Mouse (Mus musculus): ENCODE data around the gene Prm3. TPM values are rescaled to one million over a fixed set of nuclear protein-coding genes. Genes with fewer than 3 reads are reported as not detected.
A peak's percentile ranks its signal among the peaks of the same experiment; 100 is the strongest.

The Prm3 gene
- polyA plus RNA-seq, 1 experiment from 2014 or later, result not detected

DNA sequence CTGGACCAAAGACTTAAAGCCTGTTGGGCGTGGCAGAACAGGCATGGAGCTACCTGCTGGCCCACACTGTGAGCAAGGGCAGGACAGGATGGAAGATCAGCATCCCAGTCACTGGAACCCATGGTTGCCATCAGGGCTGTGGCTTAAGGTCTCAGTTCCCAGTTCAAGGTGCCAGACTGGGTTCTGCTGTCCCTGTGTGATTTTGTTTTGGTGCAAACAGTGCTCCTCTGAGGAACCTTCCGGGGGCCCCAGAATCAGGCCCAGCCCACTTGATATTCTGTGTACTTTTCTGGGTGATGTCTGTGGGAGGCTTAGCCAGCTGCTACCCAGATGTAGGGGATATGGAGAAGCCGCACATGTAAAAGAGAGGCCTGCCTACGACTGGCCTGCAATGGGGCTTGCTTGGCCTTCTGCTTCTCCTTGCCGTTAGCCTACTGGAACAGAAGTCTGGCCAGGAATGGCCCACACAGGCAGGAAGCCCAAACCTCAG is 10.0 kb downstream of the Prm3 start:
- 65% methylated on average over 5 of the region's 5 CpGs for WGBS
- H3K36me3 ChIP-seq (ENCODE audit: control insufficient read depth, insufficient read depth, low read length), result 0 out of 2 replicates have a peak, but pooled peaks cover 2% of the 10 kb centered on the region
- peaks cover 14% of the 10 kb centered on the region for H3K4me1 ChIP-seq (ENCODE audit: control insufficient read depth, insufficient read depth, low read length)
- H3K4me2 ChIP-seq (ENCODE audit: low read depth, low read length), result no peak overlapping the region
- no peak overlapping the region for H3K4me3 ChIP-seq (ENCODE audit: low read length)
- no peak for ATAC-seq
- H3K9ac ChIP-seq (ENCODE audit: low read depth, low read length), result no peak overlapping the region
- H3K9me3 ChIP-seq (ENCODE audit: control insufficient read depth, low read length), result no peaks in the 10 kb centered on the region
- no peaks in the 10 kb centered on the region for H3K27me3 ChIP-seq (replicated peaks; ENCODE audit: control insufficient read depth, insufficient read depth, low read length)
- no peak overlapping the region for H3K27ac ChIP-seq (ENCODE audit: low read length)

DNA sequence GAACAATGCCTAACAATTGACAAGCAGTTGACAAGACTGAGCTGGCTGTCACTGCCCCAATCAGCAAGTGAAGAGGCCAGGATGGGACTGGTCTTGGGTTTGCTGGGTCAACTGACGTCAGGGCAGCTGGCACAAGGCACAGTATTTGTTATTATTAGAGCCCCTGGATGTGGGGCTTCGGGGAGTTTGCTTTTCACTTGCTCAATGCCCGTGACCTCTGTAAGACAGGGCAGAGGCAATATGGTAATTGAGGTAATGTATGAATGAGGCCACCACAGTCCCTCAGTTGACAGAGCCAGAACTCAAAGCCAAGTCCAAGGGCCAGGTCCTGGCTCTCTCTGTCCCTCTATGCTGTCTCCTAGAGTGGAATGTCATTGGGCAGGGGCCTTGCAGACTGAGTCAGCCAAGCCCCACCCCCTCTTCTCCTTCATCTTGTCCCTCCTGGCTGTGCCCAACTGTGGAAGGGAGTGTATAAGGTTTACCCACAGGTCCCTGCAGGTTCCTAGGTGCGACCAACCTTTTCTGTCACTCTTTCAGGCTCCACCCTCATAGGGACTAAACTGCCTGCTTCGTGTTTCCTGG is 13.0 kb downstream of the Prm3 start:
- WGBS, result 71% methylated on average over 5 of the region's 5 CpGs
- peaks cover 5% of the 10 kb centered on the region for H3K4me1 ChIP-seq (ENCODE audit: control insufficient read depth, insufficient read depth, low read length)
- no peak overlapping the region for H3K4me2 ChIP-seq (ENCODE audit: low read depth, low read length)
- no peaks in the 10 kb centered on the region for H3K27me3 ChIP-seq (replicated peaks; ENCODE audit: control insufficient read depth, insufficient read depth, low read length)
- H3K27ac ChIP-seq (ENCODE audit: low read length), result no peak overlapping the region
- ATAC-seq, result no peak
- no peak overlapping the region for H3K9ac ChIP-seq (ENCODE audit: low read depth, low read length)
- no peaks in the 10 kb centered on the region for H3K9me3 ChIP-seq (ENCODE audit: control insufficient read depth, low read length)
- 0 out of 2 replicates have a peak, but pooled peaks cover 2% of the 10 kb centered on the region for H3K36me3 ChIP-seq (ENCODE audit: control insufficient read depth, insufficient read depth, low read length)
- no peak overlapping the region for H3K4me3 ChIP-seq (ENCODE audit: low read length)

GRCm38 (mm10) chr16:10776322-10776721 is 14.4 kb downstream of the Prm3 start:
- Histone ChIP-seq H3K4me3 (ENCODE audit: low read length) (no peak overlapping the region), H3K4me1 (ENCODE audit: control insufficient read depth, insufficient read depth, low read length) (no peaks in the 10 kb centered on the region), H3K4me2 (ENCODE audit: low read depth, low read length) (no peak overlapping the region), H3K36me3 (ENCODE audit: control insufficient read depth, insufficient read depth, low read length) (no peaks in the 10 kb centered on the region), H3K27me3 (replicated peaks; ENCODE audit: control insufficient read depth, insufficient read depth, low read length) (no peaks in the 10 kb centered on the region), H3K27ac (ENCODE audit: low read length) (no peak overlapping the region), H3K9me3 (ENCODE audit: control insufficient read depth, low read length) (no peaks in the 10 kb centered on the region), H3K9ac (ENCODE audit: low read depth, low read length) (no peak overlapping the region)
- ATAC-seq, result no peak
- WGBS, result 55% methylated on average over 7 of the region's 7 CpGs

DNA sequence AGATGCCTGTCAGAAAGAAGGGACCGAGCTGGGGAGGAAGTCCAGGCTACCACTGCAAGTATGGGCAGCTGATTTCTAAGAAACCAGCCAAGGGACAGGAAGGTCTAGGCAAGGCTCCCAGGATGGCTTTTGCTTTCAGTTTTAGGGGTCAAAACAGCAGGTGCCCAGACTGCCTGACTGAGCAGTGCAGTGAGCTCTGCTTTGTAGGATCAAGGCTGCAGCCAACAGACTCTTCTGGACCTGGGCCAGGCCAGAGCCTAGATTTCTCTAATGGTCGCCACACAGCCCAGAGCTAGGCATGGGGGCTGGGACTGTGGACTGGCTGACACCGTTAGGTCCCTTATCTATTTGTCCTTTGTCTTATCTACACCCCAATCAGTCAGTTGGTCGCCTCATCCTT is 16.0 kb downstream of the Prm3 start:
- no peak overlapping the region for H3K4me2 ChIP-seq (ENCODE audit: low read depth, low read length)
- H3K27me3 ChIP-seq (replicated peaks; ENCODE audit: control insufficient read depth, insufficient read depth, low read length), result no peaks in the 10 kb centered on the region
- H3K4me3 ChIP-seq (ENCODE audit: low read length), result no peak overlapping the region
- H3K4me1 ChIP-seq (ENCODE audit: control insufficient read depth, insufficient read depth, low read length), result peaks cover 2% of the 10 kb centered on the region; the same call in 1 of the 2 replicates
- no peak overlapping the region for H3K27ac ChIP-seq (ENCODE audit: low read length)
- H3K9me3 ChIP-seq (ENCODE audit: control insufficient read depth, low read length), result no peaks in the 10 kb centered on the region
- 57% methylated on average over 4 of the region's 4 CpGs for WGBS
- no peaks in the 10 kb centered on the region for H3K36me3 ChIP-seq (ENCODE audit: control insufficient read depth, insufficient read depth, low read length)
- no peak for ATAC-seq
- no peak overlapping the region for H3K9ac ChIP-seq (ENCODE audit: low read depth, low read length)

GRCm38 (mm10) chr16:10773543-10773942 is 17.2 kb downstream of the Prm3 start:
- peaks cover 5% of the 10 kb centered on the region; the same call in 1 of the 2 replicates for H3K4me1 ChIP-seq (ENCODE audit: control insufficient read depth, insufficient read depth, low read length)
- no peak for ATAC-seq
- WGBS, result 82% methylated on average over 8 of the region's 8 CpGs
- H3K4me3 ChIP-seq (ENCODE audit: low read length), result no peak overlapping the region
- no peak overlapping the region for H3K4me2 ChIP-seq (ENCODE audit: low read depth, low read length)
- no peak overlapping the region for H3K9ac ChIP-seq (ENCODE audit: low read depth, low read length)
- H3K27ac ChIP-seq (ENCODE audit: low read length), result no peak overlapping the region
- no peaks in the 10 kb centered on the region for H3K9me3 ChIP-seq (ENCODE audit: control insufficient read depth, low read length)
- H3K27me3 ChIP-seq (replicated peaks; ENCODE audit: control insufficient read depth, insufficient read depth, low read length), result no peaks in the 10 kb centered on the region
- H3K36me3 ChIP-seq (ENCODE audit: control insufficient read depth, insufficient read depth, low read length), result no peaks in the 10 kb centered on the region

DNA sequence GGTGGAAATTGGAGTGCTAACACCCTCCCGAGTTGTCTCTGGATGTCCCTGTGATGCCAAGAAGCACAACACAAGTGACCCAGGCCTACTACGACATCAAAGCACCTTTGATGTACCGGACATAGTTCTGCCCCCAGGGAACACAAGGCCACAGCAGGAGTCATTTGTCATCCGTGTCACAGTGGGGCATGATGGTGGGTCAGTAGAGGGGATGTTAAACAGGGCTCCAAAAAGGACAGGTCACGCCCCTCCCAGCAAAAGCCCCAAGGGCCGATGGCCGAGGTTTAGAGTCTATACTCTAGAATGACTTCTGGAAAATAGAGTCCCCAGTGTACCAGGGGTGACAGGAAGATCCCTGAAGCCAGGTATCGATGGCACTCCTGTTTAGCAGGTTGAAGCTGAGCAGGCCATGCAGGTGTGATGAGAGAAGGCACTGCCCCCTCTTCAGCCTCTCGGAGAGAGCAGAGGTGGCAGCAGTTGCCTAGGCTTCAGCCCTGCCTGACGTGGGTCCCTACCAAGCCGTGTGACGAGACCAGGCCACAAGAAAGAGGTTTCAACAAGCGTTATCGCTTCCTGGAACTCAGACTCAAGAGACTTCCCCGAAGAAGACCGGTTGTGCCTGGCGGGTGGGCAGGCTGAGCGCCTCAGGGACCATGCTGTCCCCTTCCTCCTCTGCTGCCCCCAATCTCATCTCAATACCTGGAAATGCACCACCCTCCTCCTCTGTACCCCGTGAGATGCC is 18.8 kb downstream of the Prm3 start:
- Histone ChIP-seq H3K9ac (ENCODE audit: low read depth, low read length) (no peak overlapping the region), H3K36me3 (ENCODE audit: control insufficient read depth, insufficient read depth, low read length) (no peaks in the 10 kb centered on the region), H3K4me2 (ENCODE audit: low read depth, low read length) (no peak overlapping the region), H3K4me3 (ENCODE audit: low read length) (no peak overlapping the region), H3K4me1 (ENCODE audit: control insufficient read depth, insufficient read depth, low read length) (peaks cover 5% of the 10 kb centered on the region; the same call in 1 of the 2 replicates), H3K9me3 (ENCODE audit: control insufficient read depth, low read length) (no peaks in the 10 kb centered on the region), H3K27me3 (replicated peaks; ENCODE audit: control insufficient read depth, insufficient read depth, low read length) (no peaks in the 10 kb centered on the region), H3K27ac (ENCODE audit: low read length) (no peak overlapping the region)
- ATAC-seq, result no peak
- WGBS, result 75% methylated on average over 19 of the region's 19 CpGs

DNA sequence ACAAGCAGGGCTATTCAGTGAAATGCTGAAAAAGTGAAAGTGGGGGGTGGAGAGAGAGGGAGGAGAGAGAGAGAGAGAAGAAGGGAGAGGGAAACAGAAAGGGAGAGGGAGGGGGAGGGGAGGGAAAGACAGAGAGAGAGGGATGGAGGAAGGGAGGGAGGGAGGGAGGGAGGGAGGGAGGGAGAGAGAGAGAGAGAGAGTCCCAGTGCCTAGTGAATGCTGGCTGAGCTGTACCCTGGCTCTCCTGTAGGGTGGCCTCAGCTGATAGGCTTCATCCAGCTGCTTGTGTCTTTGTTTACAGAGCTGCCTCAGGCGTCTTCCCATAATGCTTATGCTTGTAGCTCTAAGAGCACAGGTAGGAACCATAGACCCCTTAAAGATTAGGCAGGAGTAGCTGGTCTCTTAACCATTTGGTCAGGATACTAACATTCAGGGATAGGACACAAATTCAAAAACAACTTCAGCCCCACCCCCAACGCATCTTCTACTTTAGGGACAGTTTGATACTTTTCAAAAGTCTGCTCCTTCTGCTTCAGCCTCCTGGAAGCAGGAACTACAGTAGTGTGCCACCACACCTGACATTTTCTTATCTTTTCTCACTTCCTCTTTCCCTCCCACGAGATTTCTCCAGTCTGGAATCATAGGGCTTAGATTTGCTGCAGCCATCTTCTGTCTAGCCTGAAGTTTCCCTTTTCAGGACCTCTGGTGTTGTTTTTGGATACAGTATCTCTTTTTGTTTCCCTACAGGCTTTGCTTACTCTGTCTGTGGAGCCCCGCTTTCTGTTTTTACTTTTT is 20.0 kb downstream of the Prm3 start:
- H3K4me1 ChIP-seq (ENCODE audit: control insufficient read depth, insufficient read depth, low read length), result peaks cover 5% of the 10 kb centered on the region; the same call in 1 of the 2 replicates
- no peaks in the 10 kb centered on the region for H3K27me3 ChIP-seq (replicated peaks; ENCODE audit: control insufficient read depth, insufficient read depth, low read length)
- no peaks in the 10 kb centered on the region for H3K9me3 ChIP-seq (ENCODE audit: control insufficient read depth, low read length)
- H3K36me3 ChIP-seq (ENCODE audit: control insufficient read depth, insufficient read depth, low read length), result no peaks in the 10 kb centered on the region
- H3K27ac ChIP-seq (ENCODE audit: low read length), result no peak overlapping the region
- WGBS, result 43% methylated on average over 4 of the region's 4 CpGs
- no peak overlapping the region for H3K9ac ChIP-seq (ENCODE audit: low read depth, low read length)
- no peak; the same call in 1 of the 2 replicates for ATAC-seq
- no peak overlapping the region for H3K4me3 ChIP-seq (ENCODE audit: low read length)
- no peak overlapping the region for H3K4me2 ChIP-seq (ENCODE audit: low read depth, low read length)

DNA sequence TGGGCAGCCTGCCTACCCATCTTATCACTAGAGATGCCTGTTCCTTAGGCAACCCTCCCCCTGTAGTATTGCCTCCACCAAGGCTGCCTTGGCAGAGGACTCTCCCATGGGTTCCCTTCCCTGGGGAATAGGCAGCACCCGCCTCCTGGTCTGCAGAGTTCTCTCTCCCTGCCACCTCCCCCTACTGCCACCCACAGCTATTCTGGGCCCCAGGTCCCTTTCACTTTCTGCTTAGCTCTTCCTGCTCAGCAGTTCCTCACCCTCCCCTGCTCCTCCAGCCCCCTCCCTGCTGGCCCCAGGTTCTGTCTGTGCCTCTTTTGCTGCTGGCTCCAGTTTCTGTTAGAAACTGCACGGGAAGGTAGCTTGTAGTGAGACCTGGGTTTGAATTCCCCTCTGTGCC is 21.1 kb downstream of the Prm3 start:
- Histone ChIP-seq H3K4me3 (ENCODE audit: low read length) (no peak overlapping the region), H3K9me3 (ENCODE audit: control insufficient read depth, low read length) (no peaks in the 10 kb centered on the region), H3K9ac (ENCODE audit: low read depth, low read length) (no peak overlapping the region), H3K4me2 (ENCODE audit: low read depth, low read length) (no peak overlapping the region), H3K27me3 (replicated peaks; ENCODE audit: control insufficient read depth, insufficient read depth, low read length) (no peaks in the 10 kb centered on the region), H3K27ac (ENCODE audit: low read length) (no peak overlapping the region), H3K36me3 (ENCODE audit: control insufficient read depth, insufficient read depth, low read length) (no peaks in the 10 kb centered on the region), H3K4me1 (ENCODE audit: control insufficient read depth, insufficient read depth, low read length) (peaks cover 5% of the 10 kb centered on the region)
- no peak for ATAC-seq
- WGBS, result 50% methylated on average over 2 of the region's 2 CpGs

- Histone ChIP-seq H3K27ac (ENCODE audit: low read length) (no peak overlapping the region), H3K9ac (ENCODE audit: low read depth, low read length) (no peak overlapping the region), H3K27me3 (replicated peaks; ENCODE audit: control insufficient read depth, insufficient read depth, low read length) (no peaks in the 10 kb centered on the region), H3K4me3 (ENCODE audit: low read length) (no peak overlapping the region), H3K36me3 (ENCODE audit: control insufficient read depth, insufficient read depth, low read length) (no peaks in the 10 kb centered on the region), H3K4me1 (ENCODE audit: control insufficient read depth, insufficient read depth, low read length) (peaks cover 6% of the 10 kb centered on the region), H3K4me2 (ENCODE audit: low read depth, low read length) (no peak overlapping the region), H3K9me3 (ENCODE audit: control insufficient read depth, low read length) (no peaks in the 10 kb centered on the region)
- ATAC-seq, result peak; percentile 27; the same call in 1 of the 2 replicates
- WGBS, result 51% methylated on average over 9 of the region's 9 CpGs
These were observed 21.9 kb downstream of the Prm3 start for GRCm38 (mm10) chr16:10768821-10769220.

Data from intestine, embryonic 16.5 days (tissue).